8 mouse cellular contexts compared by ENCODE assay signal in genomic region chr7:16286026-16286961, GRCm38 (mm10). TPM values are rescaled to one million over a fixed set of nuclear protein-coding genes. Genes with fewer than 3 reads are reported as not detected.
DNase-seq lines count a peak whose midpoint lies in the region; ATAC-seq lines count a peak whose summit lies in the region.

Gene Ccdc9, minus strand, starts transcription at chr7:16286795.

- peaks cover 30% of the 10 kb centered on the region for H3K36me3 ChIP-seq in heart, embryonic 14.5 days (ENCODE audit: control insufficient read depth, insufficient read depth, low read length)
- H3K36me3 ChIP-seq in liver, embryonic 13.5 days, result peaks cover 31% of the 10 kb centered on the region
- peaks cover 6% of the 10 kb centered on the region; the same call in 1 of the 2 replicates for H3K36me3 ChIP-seq in stomach, embryonic 16.5 days (ENCODE audit: control insufficient read depth, insufficient read depth, low read length)

- H3K9me3 ChIP-seq in heart, embryonic 14.5 days (ENCODE audit: control insufficient read depth, low read length), result no peaks in the 10 kb centered on the region
- no peaks in the 10 kb centered on the region for H3K9me3 ChIP-seq in liver, embryonic 13.5 days (replicated peaks)
- H3K9me3 ChIP-seq in stomach, embryonic 16.5 days (replicated peaks; ENCODE audit: control insufficient read depth, low read length), result no peaks in the 10 kb centered on the region

- no peaks in the 10 kb centered on the region for H3K4me1 ChIP-seq in brown adipose tissue, adult 24 weeks (ENCODE audit: control insufficient read depth, insufficient read depth, insufficient read length, low read length)
- H3K4me1 ChIP-seq in heart, embryonic 14.5 days (ENCODE audit: control insufficient read depth in 2 of 2, insufficient read depth in 2 of 2, low read length in 2 of 2), result peaks cover 4 to 8% of the 10 kb centered on the region in 2 experiments
- peaks cover 32% of the 10 kb centered on the region for H3K4me1 ChIP-seq in liver, embryonic 13.5 days (replicated peaks)
- H3K4me1 ChIP-seq in stomach, embryonic 16.5 days (ENCODE audit: control insufficient read depth, insufficient read depth, low read length), result peaks cover 7% of the 10 kb centered on the region; the same call in 1 of the 2 replicates

- H3K27ac ChIP-seq in brown adipose tissue, adult 24 weeks (replicated peaks; ENCODE audit: low read depth, low read length), result peak within 1 kb of the TSS; percentile 81
- H3K27ac ChIP-seq in heart, embryonic 14.5 days (replicated peaks in 1 of 2; ENCODE audit: control insufficient read depth in 1 of 2, insufficient read depth in 1 of 2, low read depth in 2 of 2, low read length in 2 of 2), result peak within 1 kb of the TSS; percentile 77 to 97
- peak within 1 kb of the TSS; percentile 92 for H3K27ac ChIP-seq in liver, embryonic 13.5 days
- peak within 1 kb of the TSS; percentile 99 for H3K27ac ChIP-seq in stomach, embryonic 16.5 days (ENCODE audit: low read length)

- peak within 1 kb of the TSS; percentile 67 for H3K4me2 ChIP-seq in heart, embryonic 14.5 days (ENCODE audit: low read length)
- H3K4me2 ChIP-seq in liver, embryonic 13.5 days, result peak within 1 kb of the TSS; percentile 80
- H3K4me2 ChIP-seq in stomach, embryonic 16.5 days (ENCODE audit: low read depth, low read length), result peak within 1 kb of the TSS; percentile 56

- ATAC-seq in heart, embryonic 14.5 days (ENCODE audit: insufficient number of reproducible peaks, insufficient read depth, low FRiP score, low read depth), result peak; percentile 92
- ATAC-seq in liver, embryonic 13.5 days (ENCODE audit: low read depth), result peak; percentile 82
- ATAC-seq in stomach, embryonic 16.5 days (ENCODE audit: insufficient read depth, low FRiP score), result peak; percentile 92

- WGBS in heart, embryonic 14.5 days, result under 1% methylated on average over 67 of the region's 70 CpGs
- WGBS in liver, embryonic 13.5 days (ENCODE audit: insufficient replicate concordance), result 1% methylated on average over 70 of the region's 70 CpGs
- under 1% methylated on average over 65 of the region's 70 CpGs for WGBS in stomach, embryonic 16.5 days

- H3K27me3 ChIP-seq in heart, embryonic 14.5 days (ENCODE audit: control insufficient read depth, insufficient read depth, low read length), result no peaks in the 10 kb centered on the region
- no peaks in the 10 kb centered on the region for H3K27me3 ChIP-seq in liver, embryonic 13.5 days
- no peaks in the 10 kb centered on the region for H3K27me3 ChIP-seq in stomach, embryonic 16.5 days (ENCODE audit: control insufficient read depth, insufficient read depth, low read length)

- DNase-seq in CD4-positive, CD25-positive, alpha-beta regulatory T cell, adult 2 months (ENCODE audit: low read depth, low spot score), result peak; percentile 98
- DNase-seq in fibroblast of lung, adult 2 months (ENCODE audit: low read depth), result peak; percentile 97
- DNase-seq in kidney, postnatal 14 days, result peak; percentile 100
- DNase-seq in liver, embryonic 13.5 days, result peak; percentile 100
- DNase-seq in neural tube, embryonic 10.5 days (ENCODE audit: extremely low spot score, low spot score), result peak; percentile 99

- H3K9ac ChIP-seq in heart, embryonic 14.5 days (ENCODE audit: low read length), result peak within 1 kb of the TSS; percentile 83
- H3K9ac ChIP-seq in liver, embryonic 13.5 days, result peak within 1 kb of the TSS; percentile 79
- peak within 1 kb of the TSS; percentile 91 for H3K9ac ChIP-seq in stomach, embryonic 16.5 days (ENCODE audit: low read length)

- H3K4me3 ChIP-seq in brown adipose tissue, adult 24 weeks (ENCODE audit: insufficient read depth, low read depth, low read length), result peak within 1 kb of the TSS; percentile 60
- peak within 1 kb of the TSS; percentile 49 to 64 for H3K4me3 ChIP-seq in heart, embryonic 14.5 days (ENCODE audit: control insufficient read depth in 1 of 2, insufficient read depth in 1 of 2, low read depth in 1 of 2, low read length in 2 of 2)
- H3K4me3 ChIP-seq in liver, embryonic 13.5 days (replicated peaks), result peak within 1 kb of the TSS; percentile 72
- H3K4me3 ChIP-seq in stomach, embryonic 16.5 days (replicated peaks; ENCODE audit: low read length), result peak within 1 kb of the TSS; percentile 80

RNA-seq across cellular contexts. Expression of gene Ccdc9, which starts in this region (rescaled TPM):
- 26.4 and 28.6 TPM in 2 replicates for polyA plus RNA-seq in brown adipose tissue, adult 24 weeks (2012; ENCODE audit: insufficient read depth, insufficient read length, missing spikeins)
- polyA plus RNA-seq in heart, embryonic 14.5 days (2014; fragmentation: Nextera tagmentation; extraction: Ambion mirVana), result 10.6 and 11.2 TPM in 2 replicates
- polyA plus RNA-seq in liver, embryonic 13.5 days (2015; fragmentation: Nextera tagmentation; extraction: Ambion mirVana), result 12.6 and 17.5 TPM in 2 replicates
- polyA plus RNA-seq in stomach, embryonic 16.5 days (2015; fragmentation: Nextera tagmentation; extraction: Ambion mirVana), result 16.7 and 18.8 TPM in 2 replicates

Comparison
In these comparisons a context has a peak if more than half of its experiments do, and no peak if none do; other contexts are left out.
1. Peak in every context shown above with its lines: DNase-seq, ATAC-seq, H3K4me3 ChIP-seq and H3K27ac ChIP-seq.